Mouse (Mus musculus) neural tube, embryonic 11.5 days (tissue): ENCODE results near the gene 1700001J03Rik. TPM values are rescaled to one million over a fixed set of nuclear protein-coding genes. Genes with fewer than 3 reads are reported as not detected.

ENCODE experiments used
- ATAC-seq: fragments of 200-750 bp; cut with Nextera tagmentation; 2 replicates; pipeline ENCODE4 v1.8.0; 2017; ENCODE audit warnings: moderate number of reproducible peaks, mild to moderate bottlenecking, moderate TSS enrichment, moderate library complexity; ENCODE audit not compliant: insufficient read depth, low FRiP score, low TSS enrichment
- DNase-seq: peaks from one replicate; pipeline ENCODE4 v3.0.0-alpha.2; 2015; ENCODE audit warnings: low spot score
- H3K27ac ChIP-seq: fragments of 300-500 bp; sonication (generic); 2 replicates; pipeline ENCODE4 v1.5.1; 2014; ENCODE audit warnings: low read depth, mild to moderate bottlenecking, low read length
- H3K27me3 ChIP-seq: fragments of 300-500 bp; sonication (generic); 2 replicates; pipeline ENCODE4 v1.6.1; 2014; ENCODE audit warnings: mild to moderate bottlenecking, low read length, mixed read lengths; ENCODE audit not compliant: control insufficient read depth, insufficient read depth
- H3K36me3 ChIP-seq: fragments of 300-500 bp; sonication (generic); 2 replicates; pipeline ENCODE4 v1.6.1; 2014; ENCODE audit warnings: mild to moderate bottlenecking, low read length, moderate library complexity, mixed read lengths; ENCODE audit not compliant: control insufficient read depth, insufficient read depth
- H3K4me1 ChIP-seq: fragments of 300-500 bp; sonication (generic); 2 replicates; pipeline ENCODE4 v1.6.1; 2014; ENCODE audit warnings: low read length, mixed read lengths; ENCODE audit not compliant: control insufficient read depth, insufficient read depth
- H3K4me2 ChIP-seq: fragments of 300-500 bp; sonication (generic); 2 replicates; pipeline ENCODE4 v1.6.1; 2014; ENCODE audit warnings: low read depth, mild to moderate bottlenecking, moderate library complexity
- H3K4me3 ChIP-seq: fragments of 300-500 bp; sonication (generic); 2 replicates; pipeline ENCODE4 v1.5.1; 2014; ENCODE audit warnings: low read depth, low read length
- H3K9ac ChIP-seq: fragments of 300-500 bp; sonication (generic); 2 replicates; pipeline ENCODE4 v1.6.1; 2014; ENCODE audit warnings: mild to moderate bottlenecking, low read length
- H3K9me3 ChIP-seq: fragments of 300-500 bp; sonication (generic); 2 replicates; pipeline ENCODE4 v1.6.1; 2016; ENCODE audit warnings: low read length; ENCODE audit not compliant: control insufficient read depth
- WGBS: fragments of 180-500 bp; shearing (Covaris S2); extraction: QIAGEN DNeasy Blood & Tissue Kit; methylation state at CpG from one replicate; pipeline ENCODE4 v1.1.7; 2014; 5-methylcytosine and 5-hydroxymethylcytosine counted together
- polyA plus RNA-seq: library from polyadenylated mRNA; unstranded; fragments of >200 nt; fragmentation: Nextera tagmentation; extraction: Ambion mirVana; gene quantifications from 2 replicates; pipeline ENCODE4 v1.2.1, GENCODE M21; 2014

The 1700001J03Rik gene
- polyA plus RNA-seq, 1 experiment from 2014 or later, result not detected

DNA sequence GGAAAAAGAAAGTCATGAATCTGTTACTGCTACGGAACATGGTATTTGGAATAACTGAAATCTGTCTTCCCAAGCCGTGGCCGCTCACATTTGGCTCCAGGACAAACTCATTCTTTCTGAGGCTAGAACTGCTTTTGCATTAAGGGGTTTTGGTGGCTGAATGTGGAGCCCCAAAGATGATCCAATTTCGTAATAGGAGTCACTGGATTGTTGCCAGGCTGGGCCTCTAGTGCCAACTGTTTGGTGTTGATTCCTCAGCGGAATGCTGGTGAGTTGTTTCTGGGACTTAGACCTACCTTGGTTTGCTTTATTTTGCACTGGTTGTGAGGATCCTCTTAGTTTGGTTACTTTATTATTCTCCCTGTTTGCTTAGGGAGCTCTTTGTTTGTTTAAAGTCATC is 38.7 kb upstream of the 1700001J03Rik start:
- WGBS, result 79% methylated on average over 5 of the region's 5 CpGs
- no peak overlapping the region for H3K4me3 ChIP-seq
- no peak overlapping the region for H3K4me2 ChIP-seq
- H3K27me3 ChIP-seq, result no peaks in the 10 kb centered on the region
- ATAC-seq (no peak), DNase-seq (no peak)
- no peaks in the 10 kb centered on the region; the same call in 1 of the 2 replicates for H3K4me1 ChIP-seq
- H3K36me3 ChIP-seq, result no peaks in the 10 kb centered on the region
- H3K9ac ChIP-seq, result no peak overlapping the region
- H3K9me3 ChIP-seq, result no peaks in the 10 kb centered on the region
- H3K27ac ChIP-seq, result no peak overlapping the region

DNA sequence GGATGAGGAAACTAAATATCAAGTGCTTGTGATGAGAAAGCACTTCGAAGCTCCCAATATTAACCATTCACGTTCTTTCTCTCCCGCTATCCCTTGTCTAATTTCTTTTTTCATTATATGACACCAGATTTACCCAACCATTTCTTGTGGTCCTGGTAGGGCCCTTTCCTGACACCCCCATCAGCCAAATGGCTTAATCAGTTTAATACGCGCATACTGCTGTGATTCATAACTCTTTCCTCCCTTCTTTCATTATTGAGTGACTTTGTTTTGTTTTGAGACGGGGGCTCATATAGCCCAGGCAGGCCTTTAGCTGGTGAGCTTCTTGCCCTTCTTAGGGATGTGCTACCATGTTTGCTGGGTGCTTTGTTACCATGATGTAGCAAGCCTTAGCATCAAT is 36.6 kb upstream of the 1700001J03Rik start:
- Histone ChIP-seq H3K27me3 (no peaks in the 10 kb centered on the region), H3K36me3 (no peaks in the 10 kb centered on the region), H3K9ac (peak overlapping the region; percentile 78), H3K4me3 (peak overlapping the region; percentile 53), H3K27ac (peak overlapping the region; percentile 89), H3K4me1 (no peaks in the 10 kb centered on the region; the same call in 1 of the 2 replicates), H3K4me2 (peak overlapping the region; percentile 52), H3K9me3 (no peaks in the 10 kb centered on the region)
- no peak for DNase-seq
- ATAC-seq, result no peak
- 35% methylated on average over 6 of the region's 6 CpGs for WGBS

DNA sequence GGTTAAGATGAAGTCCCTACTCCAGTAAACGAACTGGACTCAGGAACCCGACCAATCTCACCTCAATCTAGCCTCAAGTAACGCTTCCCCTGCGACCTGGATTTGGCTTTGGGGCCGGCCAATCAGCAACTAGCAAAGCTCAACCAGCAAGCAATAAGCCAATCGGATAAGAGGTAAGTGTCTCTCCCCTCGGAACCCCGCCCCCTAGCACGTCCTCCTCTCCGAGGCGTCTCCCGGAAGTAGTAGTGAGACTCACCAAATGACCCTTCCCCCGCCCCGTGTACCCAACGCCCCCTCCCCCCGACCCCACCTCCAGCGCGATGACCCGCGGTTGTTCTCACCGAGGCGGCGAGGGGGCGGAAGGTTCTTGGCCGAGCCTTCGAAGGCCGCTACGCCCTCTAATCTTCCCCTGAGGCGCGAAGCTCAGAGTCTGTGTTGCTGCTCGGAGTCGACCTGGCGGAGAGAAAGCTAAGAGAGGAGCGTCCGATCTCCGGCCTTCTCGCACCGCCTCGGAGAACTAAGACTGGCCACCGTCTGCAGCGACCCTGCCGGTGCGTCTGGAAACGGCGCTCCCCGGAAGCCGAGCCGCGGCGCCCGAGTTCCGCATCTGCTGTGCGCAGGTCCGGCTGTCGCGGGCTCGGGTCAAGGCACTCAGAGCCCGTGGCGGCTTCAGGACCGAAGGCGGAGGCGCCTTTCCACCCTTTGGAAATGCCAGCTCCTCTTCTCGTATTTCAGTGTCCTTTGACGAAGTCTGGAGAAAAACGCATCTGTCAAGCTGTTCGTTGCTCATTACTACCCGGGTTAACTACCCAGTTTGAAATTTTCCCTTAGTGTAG is 36.0 kb upstream of the 1700001J03Rik start, which contains the start of gene Rnf6:
Gene Rnf6 (minus strand): TSS at position 677 of the 836 bp plus-strand sequence.
- peak; percentile 93 for DNase-seq

DNA sequence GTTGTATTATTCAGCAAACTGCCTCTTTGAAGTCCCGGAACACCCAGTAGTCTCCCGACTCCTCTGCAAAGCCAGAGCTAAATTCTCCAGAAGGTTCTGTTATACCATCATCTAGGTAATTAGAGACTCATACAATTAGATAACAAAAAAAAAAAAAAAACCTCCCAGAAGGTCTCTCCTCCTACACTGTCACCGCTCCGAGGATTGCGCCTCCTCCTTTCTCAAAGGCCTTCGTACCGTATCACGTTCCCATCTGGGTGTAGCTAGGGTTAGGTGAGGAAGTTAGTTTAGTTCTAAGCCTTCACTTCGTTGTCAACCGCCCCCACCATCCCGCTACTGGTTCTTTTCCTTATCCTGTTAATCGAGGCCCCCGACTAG is 35.4 kb upstream of the 1700001J03Rik start:
- peak overlapping the region; percentile 67 for H3K4me2 ChIP-seq
- no peaks in the 10 kb centered on the region for H3K9me3 ChIP-seq
- no peak overlapping the region for H3K27ac ChIP-seq
- H3K27me3 ChIP-seq, result no peaks in the 10 kb centered on the region
- ATAC-seq (no peak; the same call in 1 of the 2 replicates), DNase-seq (no peak)
- peak overlapping the region; percentile 53 for H3K4me3 ChIP-seq
- H3K4me1 ChIP-seq, result no peaks in the 10 kb centered on the region; the same call in 1 of the 2 replicates
- H3K36me3 ChIP-seq, result no peaks in the 10 kb centered on the region; the same call in 1 of the 2 replicates
- H3K9ac ChIP-seq, result peak overlapping the region; percentile 33; the same call in 1 of the 2 replicates
- WGBS, result 11% methylated on average over 13 of the region's 13 CpGs

More for the DNA sequence above, 36.0 kb upstream of the 1700001J03Rik start, which contains the start of gene Rnf6:
- H3K4me3 ChIP-seq, result peak within 1 kb of the TSS; percentile 53
- no peaks in the 10 kb centered on the region for H3K9me3 ChIP-seq
- peak within 1 kb of the TSS; percentile 78 for H3K9ac ChIP-seq
- no peaks in the 10 kb centered on the region; the same call in 1 of the 2 replicates for H3K4me1 ChIP-seq
- H3K27ac ChIP-seq, result peak within 1 kb of the TSS; percentile 89
- WGBS, result under 1% methylated on average over 66 of the region's 67 CpGs
- H3K27me3 ChIP-seq, result no peaks in the 10 kb centered on the region
- no peaks in the 10 kb centered on the region for H3K36me3 ChIP-seq
- peak within 1 kb of the TSS; percentile 67 for H3K4me2 ChIP-seq
- peak; percentile 100 for ATAC-seq

- Histone ChIP-seq H3K4me2 (no peak overlapping the region), H3K9me3 (no peaks in the 10 kb centered on the region), H3K36me3 (peaks cover 19% of the 10 kb centered on the region), H3K27ac (no peak overlapping the region), H3K4me1 (no peaks in the 10 kb centered on the region), H3K27me3 (no peaks in the 10 kb centered on the region), H3K9ac (no peak overlapping the region), H3K4me3 (no peak overlapping the region)
- ATAC-seq, result no peak
- no peak for DNase-seq
- whole genome bisulfite sequencing, result 95% methylated on average over 5 of the region's 5 CpGs
Observed at GRCm38 (mm10) chr5:146205537-146205936, 20.4 kb upstream of the 1700001J03Rik start.

DNA sequence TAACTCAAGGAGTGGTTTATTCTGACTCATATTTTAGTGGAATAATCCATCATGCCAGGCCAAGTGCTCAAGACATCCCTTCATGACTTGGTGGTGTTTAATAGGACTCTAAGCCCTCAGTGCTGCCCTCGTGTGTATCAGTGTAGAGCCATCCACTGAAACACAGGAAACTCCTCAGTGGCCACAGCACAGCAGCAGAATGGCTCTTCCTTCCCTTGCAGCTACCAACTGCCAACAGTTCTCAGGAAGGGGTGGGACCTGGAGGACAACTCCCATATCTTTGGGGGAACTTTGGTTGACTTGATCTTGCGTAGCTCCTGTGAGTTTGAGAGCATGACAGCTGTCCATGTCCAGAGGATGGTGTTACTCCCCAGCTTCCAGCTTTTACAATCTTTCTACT is 18.8 kb upstream of the 1700001J03Rik start:
- Histone ChIP-seq H3K4me3 (no peak overlapping the region), H3K27ac (no peak overlapping the region), H3K4me2 (no peak overlapping the region), H3K9me3 (no peaks in the 10 kb centered on the region), H3K36me3 (peaks cover 17% of the 10 kb centered on the region), H3K4me1 (no peaks in the 10 kb centered on the region), H3K27me3 (no peaks in the 10 kb centered on the region), H3K9ac (no peak overlapping the region)
- ATAC-seq, result no peak
- no peak for DNase-seq
- 88% methylated on average over 2 of the region's 2 CpGs for WGBS

- no peaks in the 10 kb centered on the region for H3K4me1 ChIP-seq
- no peaks in the 10 kb centered on the region for H3K27me3 ChIP-seq
- no peak for DNase-seq
- H3K4me3 ChIP-seq, result no peak overlapping the region
- peaks cover 12% of the 10 kb centered on the region for H3K36me3 ChIP-seq
- 98% methylated on average over 6 of the region's 6 CpGs for WGBS
- no peaks in the 10 kb centered on the region for H3K9me3 ChIP-seq
- H3K9ac ChIP-seq, result no peak overlapping the region
- H3K27ac ChIP-seq, result no peak overlapping the region
- ATAC-seq, result no peak
- H3K4me2 ChIP-seq, result no peak overlapping the region
Observed at GRCm38 (mm10) chr5:146200580-146200979, 15.5 kb upstream of the 1700001J03Rik start.

DNA sequence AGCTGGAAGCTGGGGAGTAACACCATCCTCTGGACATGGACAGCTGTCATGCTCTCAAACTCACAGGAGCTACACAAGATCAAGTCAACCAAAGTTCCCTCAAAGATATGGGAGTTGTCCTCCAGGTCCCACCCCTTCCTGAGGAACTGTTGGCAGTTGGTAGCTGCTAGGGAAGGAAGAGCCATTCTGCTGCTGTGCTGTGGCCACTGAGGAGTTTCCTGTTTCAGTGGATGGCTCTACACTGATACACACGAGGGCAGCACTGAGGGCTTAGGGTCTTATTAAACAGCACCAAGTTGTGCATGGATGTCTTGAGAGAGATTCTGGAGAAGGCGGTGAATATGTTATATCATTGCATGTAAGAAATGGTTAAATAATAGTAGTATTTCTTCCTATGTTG is 14.4 kb upstream of the 1700001J03Rik start:
- Histone ChIP-seq H3K27ac (no peak overlapping the region), H3K27me3 (no peaks in the 10 kb centered on the region), H3K4me3 (no peak overlapping the region), H3K4me1 (no peaks in the 10 kb centered on the region), H3K36me3 (peaks cover 8% of the 10 kb centered on the region), H3K4me2 (no peak overlapping the region), H3K9ac (no peak overlapping the region), H3K9me3 (no peaks in the 10 kb centered on the region)
- WGBS, result 77% methylated on average over 2 of the region's 2 CpGs
- DNase-seq (no peak), ATAC-seq (no peak)

DNA sequence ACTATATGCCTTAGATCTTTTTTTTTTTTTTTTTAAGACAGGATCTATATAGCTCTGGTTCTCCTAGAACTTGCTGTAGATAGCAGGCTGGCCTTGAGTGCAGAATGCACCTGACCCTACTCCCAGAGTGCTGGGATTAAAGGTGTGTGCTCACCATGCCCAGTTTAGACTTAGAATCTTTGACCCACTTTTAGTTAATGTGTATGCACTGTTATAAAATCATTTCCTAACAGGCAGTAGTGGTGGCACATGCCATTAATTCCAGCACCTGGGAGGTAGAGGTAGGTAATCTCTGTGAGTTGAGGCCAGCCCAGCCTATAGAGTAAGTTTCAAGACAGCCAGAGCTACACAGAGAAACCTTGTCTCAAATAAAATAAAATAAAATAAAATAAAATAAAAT is 14.0 kb upstream of the 1700001J03Rik start:
- H3K4me3 ChIP-seq, result no peak overlapping the region
- H3K27ac ChIP-seq, result no peak overlapping the region
- H3K9ac ChIP-seq, result no peak overlapping the region
- H3K4me1 ChIP-seq, result no peaks in the 10 kb centered on the region
- DNase-seq, result no peak
- no peaks in the 10 kb centered on the region for H3K9me3 ChIP-seq
- ATAC-seq, result no peak
- no peak overlapping the region for H3K4me2 ChIP-seq
- H3K36me3 ChIP-seq, result peaks cover 5% of the 10 kb centered on the region
- H3K27me3 ChIP-seq, result no peaks in the 10 kb centered on the region
